Mouse (Mus musculus) layer of hippocampus, postnatal 14 days (tissue): ENCODE measurements around the gene Gm17190. TPM values are rescaled to one million over a fixed set of nuclear protein-coding genes. Genes with fewer than 3 reads are reported as not detected.

Source experiments
- total RNA-seq, 2 experiments: library from RNA; stranded (reverse); gene quantifications; 2 replicates each; pipeline ENCODE4 v1.2.3; 2021

Gene Gm17190
- total RNA-seq, 2 experiments from 2014 or later, result not detected

Other genes with a start within 250 kb of the Gm17190 start
- 10 to 100 TPM; 49.9 to 54.2 TPM for gene Iqgap2, start 190.1 kb upstream of the Gm17190 start, total RNA-seq
- gene Gm20075, start 678 bp upstream of the Gm17190 start, total RNA-seq, result 10 to 100 TPM; 24.0 to 26.7 TPM
- gene Sv2c, start 50.5 kb downstream of the Gm17190 start, total RNA-seq, result 10 to 100 TPM; 11.9 to 12.7 TPM